Mouse (Mus musculus): ENCODE measurements around the gene Pimreg.

Gene Pimreg

GRCm38 (mm10) chr11:72041768-72042607 is at the start of gene Pimreg:
Gene Pimreg, plus strand, starts transcription at chr11:72042032.
- DNase-seq (ENCODE audit: extremely low read depth, insufficient read length, low spot score), result peak; percentile 94

DNA sequence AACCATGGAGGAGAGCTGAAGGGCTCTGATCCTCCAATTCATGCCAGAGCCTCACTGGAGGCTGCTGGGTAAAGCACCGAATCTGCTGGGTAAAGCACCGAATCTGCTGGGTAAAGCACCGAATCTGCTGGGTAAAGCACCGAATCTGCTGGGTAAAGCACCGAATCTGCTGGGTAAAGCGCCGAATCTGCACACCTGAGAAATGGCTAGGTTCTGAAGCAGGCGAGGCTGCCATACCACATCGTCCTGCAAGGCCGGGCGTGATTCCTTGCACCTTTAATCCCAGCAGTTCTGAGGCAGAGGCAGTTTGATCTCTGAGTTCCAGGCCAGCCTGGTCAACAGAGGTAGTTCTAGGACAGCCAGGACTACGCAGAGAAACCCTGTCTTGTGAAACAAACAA is 49.4 kb upstream of the Pimreg start:
- DNase-seq (ENCODE audit: extremely low read depth, insufficient read length, low spot score), result no peak

DNA sequence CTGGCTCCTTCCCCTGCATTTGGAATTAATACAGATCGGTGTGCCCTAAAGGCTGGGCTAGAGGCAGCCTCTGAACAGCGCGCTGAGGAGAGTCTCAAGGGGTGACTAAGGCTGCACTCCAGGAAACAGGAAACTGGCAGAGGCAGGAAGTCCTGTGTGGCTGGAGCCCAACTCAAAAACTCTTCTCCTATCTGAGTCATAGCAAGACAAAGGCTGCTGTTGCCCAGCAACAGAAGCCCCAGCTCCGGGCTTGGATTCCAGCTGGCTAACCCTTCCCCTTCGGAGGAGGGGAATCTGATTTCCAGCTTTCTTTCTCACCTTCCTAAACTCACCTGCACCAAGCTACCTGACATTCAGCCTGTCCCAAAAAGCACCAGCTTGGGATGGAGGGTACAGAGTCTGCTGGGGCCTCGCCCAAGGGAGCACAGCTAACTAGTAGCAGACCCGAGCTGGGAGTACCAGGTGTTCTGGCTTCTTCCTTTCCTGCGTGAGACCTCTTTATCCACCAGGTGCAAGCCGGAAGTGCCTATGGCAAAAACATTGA is 45.8 kb upstream of the Pimreg start:
- peak; percentile 66 for DNase-seq (ENCODE audit: extremely low read depth, insufficient read length, low spot score)

DNA sequence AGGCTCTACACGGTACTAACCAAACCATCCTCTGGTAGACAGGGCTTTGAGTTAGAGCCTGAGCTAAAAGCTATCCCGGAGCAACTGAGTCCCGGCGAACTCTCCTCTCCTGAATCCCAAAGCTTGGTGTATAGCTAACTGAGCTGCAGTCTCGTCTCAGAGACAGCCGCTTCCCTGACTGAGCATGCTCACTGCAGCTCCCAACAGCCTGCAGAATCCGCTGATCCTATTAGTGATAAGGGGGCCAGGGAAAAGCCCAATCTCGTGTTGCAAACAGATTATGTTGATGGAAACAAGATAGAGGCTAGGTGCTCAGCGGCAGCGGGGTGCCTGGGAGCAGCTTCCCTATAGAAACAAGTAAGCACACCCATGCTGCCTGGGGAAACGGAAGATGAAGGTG is 45.0 kb upstream of the Pimreg start:
- no peak for DNase-seq (ENCODE audit: extremely low read depth, insufficient read length, low spot score)

DNA sequence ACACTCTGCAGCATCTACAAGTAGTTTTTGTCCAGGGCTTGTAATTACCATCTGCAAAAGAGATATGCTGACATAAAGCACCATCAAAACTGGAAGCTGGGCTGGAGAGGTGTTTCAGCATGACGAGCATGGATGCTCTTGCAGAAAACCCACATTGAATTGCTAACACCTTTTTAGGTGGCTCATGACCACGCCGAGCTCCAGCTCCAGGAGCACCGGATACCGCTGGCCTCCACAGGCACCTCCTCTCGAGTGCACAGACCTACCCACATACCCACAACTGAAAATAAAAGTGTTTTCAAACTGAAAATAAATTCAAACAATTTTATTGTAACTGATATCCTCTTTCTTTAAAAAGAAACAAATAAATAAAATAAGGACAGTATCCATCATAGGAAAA is 41.6 kb upstream of the Pimreg start:
- DNase-seq (ENCODE audit: extremely low read depth, insufficient read length, low spot score), result no peak

- DNase-seq (ENCODE audit: extremely low read depth, insufficient read length, low spot score), result no peak
Observed at GRCm38 (mm10) chr11:72002138-72002853, 39.5 kb upstream of the Pimreg start.

DNA sequence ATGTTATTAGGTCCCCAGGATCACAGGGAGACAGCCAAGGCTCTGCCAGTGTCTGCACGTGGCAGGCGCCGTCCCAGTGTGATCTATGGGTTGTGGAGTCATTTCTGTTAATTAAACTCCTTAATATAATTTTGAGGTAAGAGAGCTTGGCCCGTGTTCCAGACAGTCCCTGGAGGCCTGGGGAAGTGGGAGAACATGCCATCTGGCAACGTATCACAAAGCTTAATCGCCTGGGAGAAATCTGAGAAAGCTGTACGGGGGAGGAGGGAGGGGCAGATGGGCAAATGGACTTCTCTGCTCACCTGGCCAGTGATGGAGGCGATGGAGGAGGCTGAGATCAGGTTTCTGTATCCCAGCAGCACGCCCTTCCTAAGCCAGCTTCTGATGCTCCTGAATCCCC is 38.7 kb upstream of the Pimreg start:
- no peak for DNase-seq (ENCODE audit: extremely low read depth, insufficient read length, low spot score)

DNA sequence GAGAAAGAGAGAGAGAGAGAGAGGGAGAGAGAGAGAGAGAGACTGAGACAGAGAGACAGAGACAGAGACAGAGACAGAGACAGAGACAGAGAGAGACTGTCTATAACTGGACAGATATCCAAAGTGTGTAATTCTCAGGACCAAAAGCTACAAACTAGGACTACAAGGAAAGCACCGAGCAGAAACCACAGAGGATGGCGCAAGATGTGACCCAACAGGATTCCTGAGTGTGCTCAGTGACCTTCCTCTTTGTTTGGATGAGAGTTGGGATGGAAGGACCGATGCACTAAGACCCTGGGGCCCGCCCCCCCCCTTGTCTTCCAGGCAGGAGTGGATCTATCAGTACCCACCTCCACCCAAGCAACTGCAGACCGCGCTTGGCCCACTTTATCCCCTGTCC is 36.3 kb upstream of the Pimreg start:
- DNase-seq (ENCODE audit: extremely low read depth, insufficient read length, low spot score), result no peak

GRCm38 (mm10) chr11:72010367-72010766 is 31.5 kb upstream of the Pimreg start:
- DNase-seq (ENCODE audit: extremely low read depth, insufficient read length, low spot score), result no peak

DNA sequence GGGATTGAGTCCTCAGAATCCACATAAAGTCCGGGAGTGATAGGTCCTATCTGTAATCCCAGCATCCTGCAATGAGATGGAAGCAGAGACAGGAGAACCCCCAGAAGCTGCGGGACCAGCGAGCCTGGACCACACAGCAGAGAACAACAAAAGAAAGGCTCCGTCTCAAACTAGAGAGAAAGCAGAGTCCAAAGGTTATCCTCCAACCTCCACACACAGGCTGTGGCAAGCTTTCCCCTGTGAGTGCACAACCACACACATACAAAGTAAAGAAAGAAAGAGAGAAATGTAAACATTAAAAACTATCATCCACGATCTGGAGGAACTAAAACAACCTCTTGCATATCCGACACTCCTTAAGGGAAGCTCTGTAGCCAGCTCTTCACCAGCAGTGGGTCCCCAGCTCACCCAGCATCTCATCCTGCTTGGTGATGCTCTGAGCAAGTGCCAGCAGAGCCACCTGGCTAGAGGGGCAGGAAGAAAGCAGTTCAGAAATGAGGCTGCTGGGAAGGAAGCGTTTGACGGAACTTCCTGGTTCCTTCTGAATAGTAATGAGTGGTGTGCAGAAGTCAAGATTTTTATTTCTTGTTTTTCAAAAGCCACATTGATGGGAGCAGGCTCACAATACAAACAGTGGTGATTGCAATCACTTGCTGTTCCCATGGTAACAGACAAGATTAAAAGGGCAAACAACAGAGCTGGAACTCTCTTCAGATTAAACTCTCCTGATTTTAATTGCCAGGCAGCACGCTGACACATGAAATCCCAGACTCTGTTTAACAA is 30.7 kb upstream of the Pimreg start:
- DNase-seq (ENCODE audit: extremely low read depth, insufficient read length, low spot score), result no peak

DNA sequence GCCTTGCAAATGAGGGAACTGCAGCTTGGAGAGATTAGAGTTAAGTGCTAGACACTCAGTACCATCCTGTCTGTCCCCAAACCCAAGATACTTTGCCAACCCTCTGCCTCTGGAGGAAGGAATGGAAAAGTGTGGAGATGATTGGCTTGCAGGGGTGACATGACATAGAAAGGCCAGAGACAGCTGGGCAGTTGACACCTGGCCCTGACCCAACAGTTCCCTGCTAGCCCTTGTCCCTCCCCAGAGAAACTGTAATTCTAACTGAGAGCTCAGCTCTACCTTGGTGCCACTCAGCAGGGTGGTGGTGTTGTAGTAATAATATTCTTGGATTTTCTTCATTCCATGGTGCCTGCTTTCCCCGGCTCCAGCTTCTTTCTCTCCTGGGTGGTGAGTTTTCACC is 29.9 kb upstream of the Pimreg start:
- no peak for DNase-seq (ENCODE audit: extremely low read depth, insufficient read length, low spot score)

DNA sequence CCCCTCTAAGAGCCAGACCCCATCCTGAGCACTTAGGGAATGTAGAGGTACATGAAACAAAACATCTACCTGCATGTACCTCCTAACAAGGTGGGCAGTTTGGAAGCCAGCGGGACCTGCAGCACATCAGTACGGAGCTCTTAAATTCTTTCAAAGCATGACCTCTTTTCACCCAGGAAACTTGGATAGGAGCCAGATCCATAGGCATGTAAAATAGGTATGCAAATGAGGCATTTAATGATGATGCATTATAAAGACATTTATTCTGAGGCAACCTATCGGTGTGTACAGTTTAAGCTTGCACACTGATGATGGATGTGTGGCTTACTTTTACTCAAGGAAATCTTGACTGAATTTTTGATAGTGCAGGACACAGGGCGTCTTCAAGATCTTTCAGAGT is 27.2 kb upstream of the Pimreg start:
- DNase-seq (ENCODE audit: extremely low read depth, insufficient read length, low spot score), result no peak

DNA sequence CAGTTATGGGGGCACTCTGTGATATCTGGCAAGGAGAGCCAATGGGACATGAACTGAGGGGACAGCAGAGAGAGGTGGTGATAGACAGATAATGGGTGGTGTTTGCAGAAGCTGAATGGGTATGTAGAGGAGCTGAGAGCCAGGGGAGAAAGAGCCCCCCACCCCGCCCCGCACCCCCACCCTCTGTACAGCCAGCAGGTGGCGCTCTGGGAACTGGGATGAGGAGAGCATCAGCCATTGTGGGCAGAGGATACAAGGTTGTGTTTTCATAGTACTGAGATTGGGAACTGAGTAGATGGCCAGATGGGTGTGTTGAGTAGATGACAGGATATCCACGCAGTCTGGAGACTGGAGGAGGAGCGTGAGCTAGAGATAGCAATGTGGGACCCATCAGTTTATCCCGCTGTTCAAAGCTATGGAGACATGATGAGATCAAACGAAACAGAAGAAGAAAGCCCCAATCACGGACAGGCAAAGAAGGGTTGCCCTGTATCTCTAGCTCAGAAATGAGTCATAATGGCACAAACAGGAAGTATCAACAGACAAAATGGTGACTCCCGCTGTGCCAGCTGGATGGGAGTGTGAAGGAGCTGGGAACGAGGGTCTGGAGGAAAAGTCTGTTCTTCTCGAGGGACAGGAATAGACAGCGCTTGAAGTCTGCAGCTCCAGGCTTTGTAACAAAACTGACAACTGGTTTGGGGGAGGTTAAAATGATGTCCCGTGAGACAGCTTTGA is 25.1 kb upstream of the Pimreg start:
- DNase-seq (ENCODE audit: extremely low read depth, insufficient read length, low spot score), result no peak

DNA sequence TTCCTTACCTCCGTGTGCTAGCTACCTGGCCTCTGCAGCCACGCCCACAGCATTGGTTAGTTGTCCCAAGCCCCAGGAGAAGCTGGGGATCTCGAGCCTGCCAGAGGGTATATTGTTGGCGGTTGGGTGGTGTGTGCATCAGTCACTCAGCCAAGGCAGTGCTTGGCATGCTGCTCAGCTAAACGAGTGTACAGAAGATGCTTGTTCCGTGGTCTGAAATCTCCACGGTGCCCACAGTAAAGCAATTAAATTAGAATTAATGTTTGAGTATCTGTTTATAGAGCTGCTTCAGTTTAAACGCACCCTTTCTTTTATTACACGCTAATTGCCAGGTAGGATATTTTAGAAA is 24.6 kb upstream of the Pimreg start:
- no peak for DNase-seq (ENCODE audit: extremely low read depth, insufficient read length, low spot score)

DNA sequence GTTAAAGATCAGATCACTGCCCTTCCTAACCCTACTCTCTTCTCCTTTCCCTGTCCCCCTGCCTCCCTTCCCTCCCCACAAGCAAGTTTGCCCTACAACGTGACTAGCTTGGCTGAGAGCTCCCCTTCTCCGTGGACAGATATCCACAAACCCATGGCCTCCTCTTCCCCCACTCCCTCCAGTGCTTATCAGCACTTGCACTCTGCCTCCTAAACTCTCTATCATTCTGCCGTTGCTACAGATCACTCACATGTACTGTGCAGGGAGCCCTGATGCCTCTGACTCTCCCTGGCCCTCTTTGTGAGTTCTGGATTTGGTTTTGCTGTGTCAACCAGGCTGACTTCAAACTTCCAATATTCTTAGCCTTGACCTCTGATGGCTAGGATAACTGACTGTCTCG is 20.8 kb upstream of the Pimreg start:
- DNase-seq (ENCODE audit: extremely low read depth, insufficient read length, low spot score), result no peak

GRCm38 (mm10) chr11:72022827-72023226 is 19.0 kb upstream of the Pimreg start:
- DNase-seq (ENCODE audit: extremely low read depth, insufficient read length, low spot score), result no peak

DNA sequence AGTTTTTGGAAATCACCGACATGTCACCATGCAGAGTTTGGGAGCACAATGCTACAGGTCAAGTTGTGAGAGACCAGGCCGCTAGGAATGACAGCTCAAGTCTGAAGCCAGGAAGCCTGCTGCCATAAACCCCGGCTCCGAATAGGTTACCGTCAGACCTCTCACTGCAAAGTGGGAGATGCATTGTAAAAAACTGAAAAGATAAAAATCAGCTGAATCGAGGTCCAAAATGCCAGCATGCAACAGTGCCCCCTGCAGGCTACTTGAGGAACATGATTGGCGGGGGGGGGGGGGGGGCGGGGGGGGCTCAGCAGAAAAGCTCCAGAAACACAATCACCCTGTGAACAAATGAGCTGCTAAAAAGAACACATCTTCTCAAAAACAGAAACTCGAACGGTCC is 18.3 kb upstream of the Pimreg start:
- no peak for DNase-seq (ENCODE audit: extremely low read depth, insufficient read length, low spot score)

DNA sequence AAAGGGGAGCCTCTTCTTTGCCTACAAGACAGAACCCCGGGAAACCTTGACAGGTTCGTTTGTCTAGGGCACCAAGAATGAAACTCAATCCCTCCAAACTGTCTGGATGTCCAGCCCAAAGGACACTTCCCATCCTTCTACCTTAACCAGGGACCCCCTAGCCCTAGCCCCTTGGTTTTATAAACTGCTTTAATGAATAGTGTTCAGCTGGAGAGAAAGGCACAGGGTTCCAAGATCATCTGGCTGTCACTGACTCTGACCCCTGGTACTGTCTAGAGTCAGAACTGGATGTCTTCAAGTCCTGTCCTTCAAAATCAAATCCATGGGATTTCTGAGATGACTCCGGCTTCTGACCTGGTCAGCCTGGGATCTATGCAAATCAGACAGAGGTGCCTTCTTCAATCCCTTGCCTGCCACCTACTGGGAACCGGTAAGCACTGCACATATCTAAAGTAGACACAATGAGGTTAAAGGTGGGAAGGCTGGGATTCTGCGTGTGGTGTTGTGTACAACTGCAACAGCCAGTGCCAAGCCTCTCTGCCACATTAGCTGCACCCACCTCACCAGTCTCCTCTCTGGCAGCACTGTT is 17.5 kb upstream of the Pimreg start:
- no peak for DNase-seq (ENCODE audit: extremely low read depth, insufficient read length, low spot score)

DNA sequence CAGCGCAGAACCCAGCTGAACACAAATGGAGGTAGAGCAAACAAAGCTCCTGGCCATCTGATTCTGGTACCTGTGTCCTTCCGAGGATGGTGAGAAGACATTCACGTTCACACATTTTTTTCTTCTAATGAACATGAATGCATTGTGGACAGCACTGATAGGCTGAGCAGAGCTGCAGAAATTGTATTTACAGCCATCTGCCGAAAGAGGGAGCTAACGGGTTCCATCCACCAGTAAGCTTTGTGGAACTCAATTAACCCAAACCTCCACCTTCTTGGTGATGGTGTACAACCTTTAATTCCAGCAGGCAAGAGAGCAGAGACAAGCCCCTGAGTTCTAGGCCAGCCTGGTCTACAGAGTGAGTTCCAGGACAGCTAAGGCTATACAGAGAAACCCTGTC is 16.0 kb upstream of the Pimreg start:
- no peak for DNase-seq (ENCODE audit: extremely low read depth, insufficient read length, low spot score)

- no peak for DNase-seq (ENCODE audit: extremely low read depth, insufficient read length, low spot score)
Observed at GRCm38 (mm10) chr11:72026516-72026915, 15.3 kb upstream of the Pimreg start.
